Mouse (Mus musculus) limb, embryonic 12.5 days (tissue): ENCODE measurements around the gene Tmc8. TPM values are rescaled to one million over a fixed set of nuclear protein-coding genes. Genes with fewer than 3 reads are reported as not detected.

Experiments used
- ATAC-seq: fragments of 200-750 bp; cut with Nextera tagmentation; 2 replicates; pipeline ENCODE4 v1.8.0; 2017; ENCODE audit warnings: low read depth, moderate TSS enrichment; ENCODE audit not compliant: insufficient number of reproducible peaks, insufficient read depth, low FRiP score, low TSS enrichment
- H3K27ac ChIP-seq: fragments of 300-500 bp; sonication (generic); 2 replicates; pipeline ENCODE4 v1.5.1; 2016; ENCODE audit warnings: mild to moderate bottlenecking, moderate library complexity
- H3K27me3 ChIP-seq: fragments of 300-500 bp; sonication (generic); 2 replicates; pipeline ENCODE4 v1.6.1; 2016; ENCODE audit warnings: mild to moderate bottlenecking, moderate library complexity
- H3K36me3 ChIP-seq: fragments of 300-500 bp; sonication (generic); 2 replicates; pipeline ENCODE4 v1.6.1; 2016; ENCODE audit warnings: mild to moderate bottlenecking, moderate library complexity
- H3K4me1 ChIP-seq: fragments of 300-500 bp; sonication (generic); replicated peaks from 2 replicates; pipeline ENCODE4 v1.6.1; 2016
- H3K4me2 ChIP-seq: fragments of 300-500 bp; sonication (generic); 2 replicates; pipeline ENCODE4 v1.6.1; 2016; ENCODE audit warnings: mild to moderate bottlenecking, moderate library complexity
- H3K4me3 ChIP-seq: fragments of 300-500 bp; sonication (generic); replicated peaks from 2 replicates; pipeline ENCODE4 v1.5.1; 2016; ENCODE audit warnings: mild to moderate bottlenecking
- H3K9ac ChIP-seq: fragments of 300-500 bp; sonication (generic); replicated peaks from 2 replicates; pipeline ENCODE4 v1.6.1; 2016; ENCODE audit warnings: mild to moderate bottlenecking, moderate library complexity
- H3K9me3 ChIP-seq: fragments of 300-500 bp; sonication (generic); 2 replicates; pipeline ENCODE4 v1.6.1; 2016; ENCODE audit warnings: mild to moderate bottlenecking, moderate library complexity
- WGBS: fragments of 180-500 bp; shearing (Covaris S2); methylation state at CpG from one replicate; pipeline ENCODE4 v1.1.7; 2016; 5-methylcytosine and 5-hydroxymethylcytosine counted together
- polyA plus RNA-seq: library from polyadenylated mRNA; unstranded; fragments of >200 nt; fragmentation: Nextera tagmentation; extraction: Ambion mirVana; gene quantifications from 2 replicates; pipeline ENCODE4 v1.2.1, GENCODE M21; 2016

Gene Tmc8
- polyA plus RNA-seq, 1 experiment from 2014 or later = 0.53 TPM

GRCm38 (mm10) chr11:117774925-117775324 lies 7.0 kb upstream of the Tmc8 start:
- H3K4me3 ChIP-seq = no peak overlapping the region
- ATAC-seq = no peak
- H3K9me3 ChIP-seq = no peaks in the 10 kb centered on the region
- WGBS = 92% methylated on average over 10 of the region's 10 CpGs
- H3K4me1 ChIP-seq = peaks cover 19% of the 10 kb centered on the region
- no peak overlapping the region for H3K27ac ChIP-seq
- no peak overlapping the region for H3K4me2 ChIP-seq
- peaks cover 68% of the 10 kb centered on the region for H3K36me3 ChIP-seq
- no peaks in the 10 kb centered on the region for H3K27me3 ChIP-seq
- no peak overlapping the region for H3K9ac ChIP-seq

DNA sequence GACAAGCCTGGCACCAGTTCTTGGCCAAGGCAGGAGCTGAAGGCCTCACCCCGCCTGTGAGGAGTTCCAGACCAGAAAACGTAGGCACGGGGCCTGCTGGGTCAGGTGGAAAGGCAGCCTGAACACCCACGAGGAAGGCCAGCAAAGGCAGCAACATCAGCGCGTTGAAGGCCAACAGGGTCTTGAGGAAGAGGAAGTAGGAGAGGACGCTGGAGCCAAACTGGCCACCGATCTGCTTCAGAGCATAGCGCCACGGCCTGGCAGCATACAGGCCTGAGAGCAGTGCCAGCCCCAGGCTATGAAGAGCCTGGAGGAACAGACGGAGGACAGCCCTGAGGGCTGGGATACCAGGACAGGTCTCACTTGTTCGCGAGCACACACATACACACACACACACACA lies 6.3 kb upstream of the Tmc8 start:
- H3K4me3 ChIP-seq = no peak overlapping the region
- H3K9ac ChIP-seq = no peak overlapping the region
- no peak overlapping the region for H3K4me2 ChIP-seq
- no peak overlapping the region for H3K27ac ChIP-seq
- WGBS = 89% methylated on average over 13 of the region's 13 CpGs
- no peak for ATAC-seq
- no peaks in the 10 kb centered on the region for H3K9me3 ChIP-seq
- H3K27me3 ChIP-seq = no peaks in the 10 kb centered on the region
- peaks cover 25% of the 10 kb centered on the region for H3K4me1 ChIP-seq
- H3K36me3 ChIP-seq = peaks cover 63% of the 10 kb centered on the region

DNA sequence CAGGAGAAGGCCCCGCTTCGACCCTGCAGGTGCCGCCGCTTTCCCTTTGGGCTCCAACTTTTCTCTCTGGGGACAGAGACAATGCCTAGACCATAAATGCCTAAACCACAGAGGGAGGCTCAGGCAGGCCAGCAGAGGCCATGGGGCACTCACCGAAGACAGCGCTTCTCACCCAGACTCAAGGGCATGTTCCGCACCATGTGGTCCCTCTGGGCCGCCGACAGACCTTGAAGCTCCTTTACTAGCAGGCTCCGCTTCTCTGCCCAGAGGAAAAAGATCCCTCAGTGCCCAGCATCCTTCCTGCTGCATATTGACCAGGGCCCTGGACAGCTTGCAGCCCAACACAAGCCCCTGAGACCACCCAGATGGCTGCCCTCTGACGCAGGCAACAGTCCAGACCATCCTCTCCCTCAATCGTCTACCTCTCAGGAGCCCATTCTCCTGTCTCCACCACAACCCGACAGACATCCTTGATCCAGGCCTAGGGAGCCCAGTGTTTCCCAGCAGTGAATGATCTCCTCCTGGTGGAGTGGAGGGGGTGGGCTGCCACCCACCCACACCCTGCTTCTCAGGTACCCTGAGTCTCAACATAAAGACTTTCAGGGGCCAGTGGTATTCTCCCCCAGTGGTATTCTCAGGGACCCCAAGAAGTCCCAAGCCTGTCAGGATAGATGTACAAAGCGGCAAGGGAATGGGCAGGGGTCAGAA lies 5.6 kb upstream of the Tmc8 start:
- H3K4me2 ChIP-seq = no peak overlapping the region
- no peak for ATAC-seq
- 91% methylated on average over 14 of the region's 14 CpGs for WGBS
- peaks cover 31% of the 10 kb centered on the region for H3K4me1 ChIP-seq
- H3K27ac ChIP-seq = no peak overlapping the region
- no peaks in the 10 kb centered on the region for H3K27me3 ChIP-seq
- no peaks in the 10 kb centered on the region for H3K9me3 ChIP-seq
- peaks cover 60% of the 10 kb centered on the region for H3K36me3 ChIP-seq
- no peak overlapping the region for H3K9ac ChIP-seq
- H3K4me3 ChIP-seq = no peak overlapping the region

- Histone ChIP-seq H3K9ac (no peak overlapping the region), H3K27me3 (peaks cover 7% of the 10 kb centered on the region), H3K36me3 (peaks cover 54% of the 10 kb centered on the region), H3K9me3 (no peaks in the 10 kb centered on the region), H3K4me3 (no peak overlapping the region), H3K4me2 (no peak overlapping the region), H3K27ac (no peak overlapping the region), H3K4me1 (peaks cover 40% of the 10 kb centered on the region)
- no peak for ATAC-seq
- WGBS = 87% methylated on average over 5 of the region's 5 CpGs
Measured at GRCm38 (mm10) chr11:117777111-117777510, 4.8 kb upstream of the Tmc8 start.

GRCm38 (mm10) chr11:117778031-117778430 lies 3.8 kb upstream of the Tmc8 start:
- Histone ChIP-seq H3K27me3 (peaks cover 16% of the 10 kb centered on the region), H3K27ac (no peak overlapping the region), H3K4me1 (peaks cover 45% of the 10 kb centered on the region), H3K9ac (no peak overlapping the region), H3K36me3 (peaks cover 51% of the 10 kb centered on the region), H3K9me3 (no peaks in the 10 kb centered on the region), H3K4me2 (no peak overlapping the region), H3K4me3 (no peak overlapping the region)
- WGBS = 96% methylated on average over 11 of the region's 11 CpGs
- no peak for ATAC-seq

GRCm38 (mm10) chr11:117778851-117779433 lies 2.9 kb upstream of the Tmc8 start:
- H3K9me3 ChIP-seq = no peaks in the 10 kb centered on the region
- peaks cover 52% of the 10 kb centered on the region for H3K4me1 ChIP-seq
- peak overlapping the region; percentile 86 for H3K27ac ChIP-seq
- H3K36me3 ChIP-seq = peaks cover 42% of the 10 kb centered on the region
- ATAC-seq = no peak; the same call in 1 of the 2 replicates
- 46% methylated on average over 12 of the region's 12 CpGs for WGBS
- H3K27me3 ChIP-seq = peaks cover 25% of the 10 kb centered on the region
- H3K4me2 ChIP-seq = peak overlapping the region; percentile 98
- peak overlapping the region; percentile 54 for H3K4me3 ChIP-seq
- peak overlapping the region; percentile 70 for H3K9ac ChIP-seq

DNA sequence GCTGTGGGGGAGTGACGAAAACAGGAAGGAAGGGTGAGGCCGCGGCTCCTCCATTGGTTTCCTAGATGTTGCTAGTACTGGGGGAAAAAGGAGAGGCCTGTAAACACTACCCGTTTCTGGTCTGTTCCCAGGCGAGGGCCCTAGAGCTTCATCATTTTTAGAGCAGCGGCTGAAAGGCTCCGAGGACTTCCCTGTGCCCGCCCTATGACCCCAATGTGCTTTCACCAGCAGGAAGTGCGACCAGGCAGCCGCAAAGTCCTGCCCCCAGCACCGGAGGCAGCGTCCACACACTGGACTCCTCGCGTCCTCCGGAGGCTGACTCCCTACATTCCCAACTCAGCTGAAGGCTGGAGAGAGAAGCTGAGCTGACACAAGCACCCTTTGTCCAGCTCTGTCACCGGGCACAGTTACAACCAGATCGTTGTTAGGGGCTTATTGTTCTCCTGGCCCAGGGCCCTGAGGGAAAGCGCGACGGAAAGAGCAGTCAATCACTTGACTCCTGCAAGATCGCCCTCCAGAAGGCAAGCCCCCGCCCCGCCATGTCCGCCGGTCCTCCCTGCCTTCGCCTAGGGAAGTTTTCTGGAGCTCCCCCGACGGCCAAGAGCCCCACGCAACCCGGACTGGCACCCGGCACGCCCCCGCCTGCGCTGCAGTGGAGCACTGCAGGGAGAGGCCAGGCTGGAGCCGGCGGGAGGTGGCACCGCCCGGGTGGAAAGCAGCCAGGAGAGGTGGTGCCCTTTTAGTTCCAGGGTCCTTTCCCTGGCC lies 2.3 kb upstream of the Tmc8 start:
- peak overlapping the region; percentile 98 for H3K4me2 ChIP-seq
- WGBS = 2% methylated on average over 38 of the region's 38 CpGs
- H3K27me3 ChIP-seq = peaks cover 32% of the 10 kb centered on the region
- peaks cover 35% of the 10 kb centered on the region for H3K36me3 ChIP-seq
- peak overlapping the region; percentile 70 for H3K9ac ChIP-seq
- H3K4me1 ChIP-seq = peaks cover 52% of the 10 kb centered on the region
- H3K9me3 ChIP-seq = no peaks in the 10 kb centered on the region
- peak overlapping the region; percentile 54 for H3K4me3 ChIP-seq
- H3K27ac ChIP-seq = peak overlapping the region; percentile 86
- ATAC-seq = peak; percentile 23; the same call in 1 of the 2 replicates

- peak overlapping the region; percentile 54 for H3K4me3 ChIP-seq
- H3K27me3 ChIP-seq = peaks cover 32% of the 10 kb centered on the region
- H3K9me3 ChIP-seq = no peaks in the 10 kb centered on the region
- peak overlapping the region; percentile 86 for H3K27ac ChIP-seq
- ATAC-seq = 0 out of 2 replicates have a peak, but pooled peaks have one; percentile 12
- peaks cover 29% of the 10 kb centered on the region for H3K36me3 ChIP-seq
- H3K4me1 ChIP-seq = peaks cover 52% of the 10 kb centered on the region
- WGBS = 1% methylated on average over 17 of the region's 17 CpGs
- peak overlapping the region; percentile 98 for H3K4me2 ChIP-seq
- H3K9ac ChIP-seq = peak overlapping the region; percentile 70
Measured at GRCm38 (mm10) chr11:117780199-117780515, 1.7 kb upstream of the Tmc8 start.

GRCm38 (mm10) chr11:117780582-117781111 lies 1.2 kb upstream of the Tmc8 start:
- Histone ChIP-seq H3K9ac (peak overlapping the region; percentile 70; the same call in 1 of the 2 replicates), H3K27me3 (peaks cover 32% of the 10 kb centered on the region), H3K27ac (peak overlapping the region; percentile 86), H3K4me1 (peaks cover 52% of the 10 kb centered on the region), H3K4me3 (peak overlapping the region; percentile 54), H3K36me3 (peaks cover 25% of the 10 kb centered on the region), H3K9me3 (no peaks in the 10 kb centered on the region), H3K4me2 (peak overlapping the region; percentile 98)
- ATAC-seq = peak; percentile 74
- 1% methylated on average over 19 of the region's 19 CpGs for WGBS

DNA sequence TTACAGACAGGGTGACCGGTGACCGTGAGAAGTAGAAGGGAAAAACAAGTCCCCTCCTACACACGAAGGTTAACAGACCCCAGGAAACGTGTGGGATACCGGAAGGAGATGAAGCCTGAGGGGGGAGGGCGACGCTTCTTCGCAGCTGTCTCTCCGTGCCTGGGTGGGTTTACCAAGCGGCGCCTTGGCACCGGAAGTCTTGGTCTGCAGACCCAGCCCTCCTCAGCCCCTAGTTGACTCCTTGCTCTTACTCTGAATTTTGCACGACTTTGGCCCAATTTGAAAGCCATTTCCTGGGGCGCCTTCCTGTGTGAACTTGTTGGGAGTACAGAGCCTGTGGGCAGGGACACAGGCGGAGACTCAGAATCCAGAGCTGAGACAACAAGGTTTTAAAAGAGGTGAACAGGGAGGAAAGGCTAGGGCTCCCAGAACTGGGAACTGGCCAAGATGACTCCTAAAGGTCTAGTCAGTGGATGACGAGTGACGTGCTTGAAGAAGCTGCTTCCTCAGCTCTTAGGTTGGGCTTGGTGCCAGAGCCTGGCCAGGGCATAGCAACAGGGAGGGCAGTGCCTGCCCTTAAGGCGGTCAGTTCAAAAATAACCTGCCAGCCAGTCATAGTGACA lies 566 bp upstream of the Tmc8 start:
- no peak for ATAC-seq
- H3K9ac ChIP-seq = no peak overlapping the region
- peak overlapping the region; percentile 98 for H3K4me2 ChIP-seq
- H3K9me3 ChIP-seq = no peaks in the 10 kb centered on the region
- 23% methylated on average over 18 of the region's 18 CpGs for WGBS
- peaks cover 32% of the 10 kb centered on the region for H3K27me3 ChIP-seq
- peak overlapping the region; percentile 60 for H3K27ac ChIP-seq
- H3K36me3 ChIP-seq = peaks cover 18% of the 10 kb centered on the region
- H3K4me3 ChIP-seq = peak overlapping the region; percentile 54
- peaks cover 52% of the 10 kb centered on the region for H3K4me1 ChIP-seq

- 50% methylated on average over 9 of the region's 9 CpGs for WGBS
- Histone ChIP-seq H3K9me3 (no peaks in the 10 kb centered on the region), H3K27me3 (peaks cover 32% of the 10 kb centered on the region), H3K27ac (no peak overlapping the region), H3K4me2 (peak overlapping the region; percentile 64), H3K4me3 (peak overlapping the region; percentile 35), H3K9ac (peak overlapping the region; percentile 37; the same call in 1 of the 2 replicates), H3K4me1 (peaks cover 52% of the 10 kb centered on the region), H3K36me3 (peaks cover 6% of the 10 kb centered on the region)
- ATAC-seq = no peak
Measured at GRCm38 (mm10) chr11:117782705-117783034, 794 bp downstream of the Tmc8 start.
